Mouse (Mus musculus) adrenal gland (tissue): ENCODE results near the gene Cxcl16.
"Not testable (repeated sequence)": the region's sequence is repeated elsewhere in the genome, so short reads cannot be mapped to it uniquely, and the experiment has no call there.

ENCODE experiments used
- intact Hi-C: fragments of 180-260 bp; cut with DNase I; formaldehyde crosslinking; loops from one replicate; pipeline ENCODE4 v1.15.1; 2025
- long read RNA-seq, 2 experiments: library from polyadenylated mRNA; unstranded; transcript quantifications; one replicate each; pipeline ENCODE4 v2.0.0; 2020; ENCODE audit warnings: borderline replicate concordance in 1 of 2; ENCODE audit not compliant: insufficient replicate concordance in 1 of 2

The Cxcl16 gene
- long read RNA-seq, experiment 1, transcript Cxcl16-201 (5 exons, 2,699 nt), result major isoform, 24 of 28 reads
- long read RNA-seq, experiment 1, partial matches to known transcripts, result 1 of 28 reads
- long read RNA-seq, experiment 1, other reads (novel, unspliced or antisense), result 2 of 28 reads
- long read RNA-seq, experiment 2, transcript Cxcl16-201 (5 exons, 2,699 nt), result major isoform, 32 of 38 reads
- long read RNA-seq, experiment 2, partial matches to known transcripts, result 3 of 38 reads
- long read RNA-seq, experiment 2, other reads (novel, unspliced or antisense), result 0 of 38 reads

- intact Hi-C loops, result no loop called here
Observed at GRCm38 (mm10) chr11:70459601-70460101, at the start of gene Cxcl16. Gene Cxcl16, minus strand, starts transcription at chr11:70459984.

DNA sequence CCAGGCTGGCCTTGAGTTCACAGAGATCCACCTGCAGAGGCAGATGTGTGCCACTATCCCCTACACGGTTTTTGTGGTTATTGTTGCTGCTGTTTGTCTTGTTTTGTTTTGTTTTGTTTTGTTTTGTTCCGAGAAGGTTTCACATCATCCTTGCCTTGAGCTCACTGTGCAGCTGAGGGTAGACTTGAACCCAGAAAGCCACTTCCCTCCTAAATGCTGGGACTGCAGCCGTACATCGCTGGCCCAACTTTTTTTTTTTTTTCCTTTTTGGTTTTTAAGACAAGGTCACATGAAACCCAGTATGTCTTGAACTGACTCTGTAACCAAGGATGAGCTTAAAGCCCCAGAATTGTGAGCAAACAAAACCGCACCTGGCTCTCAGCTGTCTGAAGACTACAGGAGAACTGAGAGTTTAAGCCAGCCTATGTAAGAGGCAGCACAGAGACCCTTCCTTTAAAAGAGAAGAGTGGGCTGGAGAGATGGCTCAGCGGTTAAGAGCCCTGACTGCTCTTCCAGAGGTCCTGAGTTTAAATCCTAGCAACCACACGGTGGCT, 47.3 kb upstream of the Cxcl16 start:
- intact Hi-C loops, result loop anchor here (5.0 kb wide), 2 partner anchors 75 to 95 kb away; partner anchors contain the start of genes Arrb2 and Pelp1

GRCm38 (mm10) chr11:70506385-70506784, 46.6 kb upstream of the Cxcl16 start:
- intact Hi-C loops, result loop anchor here (5.0 kb wide), 2 partner anchors 74 to 94 kb away; partner anchors contain the start of genes Arrb2 and Pelp1

GRCm38 (mm10) chr11:70504970-70505369, 45.2 kb upstream of the Cxcl16 start, which contains the start of gene Tm4sf5:
Gene Tm4sf5, plus strand, starts transcription at chr11:70505244.
- intact Hi-C loops, result loop anchor here (5.0 kb wide), 2 partner anchors 73 to 93 kb away; partner anchors contain the start of genes Arrb2 and Pelp1

- intact Hi-C loops, result loop anchor here (2.0 kb wide), 1 partner anchor 49 kb away; no protein-coding TSS in a partner anchor
Observed at GRCm38 (mm10) chr11:70502018-70502417, 42.2 kb upstream of the Cxcl16 start.

DNA sequence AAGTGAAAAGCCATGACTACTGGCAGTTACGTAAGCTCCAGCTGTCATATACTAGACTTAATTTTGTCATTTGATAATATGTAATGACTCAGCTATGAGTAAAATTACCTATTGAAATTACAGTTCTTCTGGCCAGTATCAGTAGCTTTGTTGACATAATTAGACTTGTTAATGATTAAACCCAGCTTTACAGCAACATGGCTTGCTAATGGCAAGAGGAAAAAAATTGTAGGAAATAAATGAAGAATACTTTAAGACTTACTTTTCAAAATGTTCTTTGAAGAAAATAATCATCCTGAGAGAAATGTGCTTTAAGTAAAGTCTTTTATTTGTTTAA, 40.7 kb upstream of the Cxcl16 start:
- intact Hi-C loops, result no loop called here

DNA sequence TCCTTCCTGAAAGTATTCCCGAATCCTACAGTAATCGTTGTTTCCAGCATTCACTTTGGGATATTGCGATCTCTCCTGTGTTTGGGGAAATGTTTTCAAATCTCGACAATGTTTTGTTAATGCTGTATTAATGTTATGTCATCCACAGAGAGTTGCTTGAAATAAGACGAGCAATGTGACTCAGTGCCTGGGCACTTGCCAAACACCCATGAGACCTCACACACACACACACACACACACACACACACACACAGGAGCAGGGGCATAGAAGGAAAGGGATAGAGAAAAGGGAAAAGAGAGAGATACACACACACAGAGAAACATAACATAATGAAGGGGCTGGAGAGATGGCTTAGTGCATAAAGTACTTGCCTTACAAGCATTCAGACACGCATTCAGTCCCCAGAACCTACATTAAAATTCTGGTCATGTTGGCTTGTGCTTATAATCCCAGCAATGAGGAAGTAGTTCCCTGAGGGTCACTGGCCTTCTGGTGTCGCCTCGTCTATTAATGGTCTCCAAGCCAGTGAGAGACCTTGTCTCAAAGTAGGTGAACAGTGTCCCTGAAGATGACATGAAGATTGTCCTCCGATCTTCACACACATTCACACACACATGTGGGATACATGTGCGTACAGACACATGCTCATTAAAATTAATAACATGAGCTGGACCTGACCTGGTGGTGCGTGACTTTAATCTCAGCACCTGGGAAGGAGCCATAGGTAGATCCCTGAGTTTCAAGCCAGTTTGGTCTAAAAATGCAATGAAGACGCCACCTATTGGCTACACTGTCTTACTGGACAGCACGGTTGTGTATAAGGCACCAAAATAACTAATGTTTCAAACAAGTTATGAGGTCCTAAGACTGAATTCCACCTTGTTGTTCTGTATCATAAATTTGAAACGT, 40.0 kb upstream of the Cxcl16 start:
- intact Hi-C loops, result no loop called here

GRCm38 (mm10) chr11:70489684-70490083, 29.9 kb upstream of the Cxcl16 start:
- intact Hi-C loops, result no loop called here

- intact Hi-C loops, result no loop called here
Observed at GRCm38 (mm10) chr11:70489138-70489537, 29.4 kb upstream of the Cxcl16 start.

DNA sequence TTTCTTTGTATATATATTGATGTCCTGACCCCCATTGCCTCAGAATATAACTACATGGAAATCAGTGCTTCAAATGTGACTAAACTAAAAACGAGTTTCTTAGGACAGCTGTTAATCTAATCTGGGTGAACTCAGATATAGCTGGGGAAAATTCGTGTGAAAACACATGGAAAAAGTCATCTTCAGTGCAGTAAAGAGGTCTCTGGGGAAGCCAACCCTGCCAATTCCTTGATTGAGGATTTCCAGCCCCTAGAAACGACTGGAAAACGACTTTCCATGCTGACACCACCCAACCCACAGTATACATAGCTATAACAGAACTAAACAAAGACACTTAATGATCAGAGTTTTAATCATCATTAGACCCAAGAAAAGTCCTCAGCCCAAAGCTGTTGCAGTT, 28.0 kb upstream of the Cxcl16 start:
- intact Hi-C loops, result no loop called here

DNA sequence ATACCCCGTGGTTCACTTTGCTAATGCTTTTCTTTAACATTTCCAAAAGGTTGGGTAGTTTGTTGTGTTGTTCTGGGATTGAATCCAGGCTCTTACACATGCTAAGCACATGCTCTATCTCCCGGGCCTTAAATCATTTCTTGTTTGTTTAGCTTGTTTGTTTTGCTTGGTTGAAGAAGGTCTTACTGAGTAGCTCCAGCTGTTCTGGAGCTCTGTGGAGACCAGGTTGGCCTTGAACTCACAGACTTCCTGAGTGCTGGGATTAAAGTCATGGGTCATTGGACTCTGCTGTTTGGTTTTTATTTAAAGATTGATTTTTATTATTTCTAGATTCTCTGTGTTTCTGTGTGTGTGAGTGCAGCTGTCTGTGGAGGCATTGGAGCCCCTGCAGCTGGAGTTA, 25.7 kb upstream of the Cxcl16 start:
- intact Hi-C loops, result no loop called here

DNA sequence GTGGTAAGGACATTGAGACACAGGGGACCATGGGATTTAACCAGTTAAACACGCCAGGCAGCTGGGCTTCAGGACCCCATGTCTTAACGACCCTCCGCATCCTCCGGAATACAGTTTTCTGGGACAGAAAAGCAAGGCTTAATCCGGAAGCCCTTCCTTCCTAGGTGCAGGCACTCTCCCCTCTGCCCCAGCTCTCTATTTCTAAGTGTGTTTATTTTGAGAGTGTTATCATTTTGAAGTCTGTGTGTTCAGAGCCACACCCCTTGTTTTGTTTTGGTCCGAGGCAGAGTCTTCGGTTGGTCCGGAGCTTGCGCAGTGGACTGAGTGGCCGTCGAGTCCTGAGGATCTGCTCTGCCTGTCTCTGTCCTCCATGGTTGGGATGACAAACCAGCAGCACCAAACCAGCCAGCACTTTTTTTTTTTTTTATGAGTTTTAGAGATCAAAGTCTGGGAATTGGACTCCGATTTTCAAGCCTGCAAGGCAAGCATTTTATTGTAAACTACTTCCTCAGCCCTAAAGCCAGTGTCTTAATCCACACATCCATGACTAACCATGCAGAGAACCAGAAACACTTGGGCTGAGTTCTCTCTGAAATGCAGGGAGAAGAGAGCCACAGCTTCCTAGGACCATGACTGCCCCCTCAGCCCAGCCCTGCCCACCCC, 15.2 kb upstream of the Cxcl16 start:
- intact Hi-C loops, result no loop called here

DNA sequence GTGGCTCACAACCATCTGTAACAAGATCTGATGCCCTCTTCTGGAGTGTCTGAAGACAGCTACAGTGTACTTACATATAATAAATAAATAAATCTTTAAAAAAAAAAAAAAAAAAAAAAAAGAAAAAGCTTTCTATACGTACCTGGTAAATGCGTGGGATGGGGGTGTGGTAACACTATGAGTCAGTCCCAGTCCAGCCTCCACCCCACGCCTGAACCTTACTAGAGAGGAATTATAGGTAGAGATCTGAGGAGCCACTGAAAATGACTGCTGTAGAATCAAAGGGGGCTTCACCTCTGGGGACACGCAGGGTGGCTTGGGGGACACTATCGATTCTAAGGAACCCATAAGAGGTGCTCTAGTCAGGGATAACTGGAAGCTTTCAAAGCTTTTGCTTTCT, 13.5 kb upstream of the Cxcl16 start:
- intact Hi-C loops, result not testable (repeated sequence)

DNA sequence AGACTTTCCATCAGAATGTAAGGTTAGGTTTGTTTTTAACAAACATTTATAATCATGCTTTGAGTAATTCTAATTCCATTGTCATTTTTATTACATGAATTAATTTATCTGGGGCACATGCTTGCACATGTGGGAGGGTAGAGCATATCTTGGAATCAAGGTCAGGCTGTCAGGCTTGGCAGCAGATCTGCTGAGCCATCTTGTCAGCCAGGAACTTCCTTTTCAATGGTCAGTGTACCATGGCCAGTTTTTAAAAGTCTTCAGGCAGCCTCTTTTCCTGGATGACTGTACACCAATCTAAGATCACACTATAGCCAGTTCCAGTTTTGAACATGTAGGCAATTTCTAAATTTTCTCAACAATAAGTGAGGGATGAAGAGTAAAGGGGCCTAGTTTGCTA, 12.9 kb upstream of the Cxcl16 start:
- intact Hi-C loops, result no loop called here

- intact Hi-C loops, result no loop called here
Observed at GRCm38 (mm10) chr11:70469764-70470163, 10.0 kb upstream of the Cxcl16 start.

- intact Hi-C loops, result no loop called here
Observed at GRCm38 (mm10) chr11:70467902-70468619, 8.3 kb upstream of the Cxcl16 start.

- intact Hi-C loops, result no loop called here
Observed at GRCm38 (mm10) chr11:70465824-70466223, 6.0 kb upstream of the Cxcl16 start.

- intact Hi-C loops, result no loop called here
Observed at GRCm38 (mm10) chr11:70465211-70465610, 5.4 kb upstream of the Cxcl16 start.

GRCm38 (mm10) chr11:70463970-70464369, 4.2 kb upstream of the Cxcl16 start:
- intact Hi-C loops, result no loop called here
